Mouse (Mus musculus) liver, adult 2 months (tissue): ENCODE measurements around the gene Nhlh1. TPM values are rescaled to one million over a fixed set of nuclear protein-coding genes. Genes with fewer than 3 reads are reported as not detected.

Experiments used
- DNase-seq: peaks from one replicate; pipeline ENCODE4 v3.0.0-alpha.2; 2011; ENCODE audit warnings: low read depth, low spot score; ENCODE audit errors: extremely low read depth
- H3K27ac ChIP-seq: fragments of 200-500 bp; replicated peaks from 2 replicates; pipeline ENCODE4 v1.5.1; 2012; ENCODE audit warnings: low read depth, mild to moderate bottlenecking, control low read depth, inconsistent platforms, low read length; ENCODE audit not compliant: insufficient read depth
- H3K27me3 ChIP-seq: fragments of 200-500 bp; 2 replicates; pipeline ENCODE4 v1.6.1; 2012; ENCODE audit warnings: mild to moderate bottlenecking, moderate library complexity, low read length, inconsistent platforms; ENCODE audit not compliant: control insufficient read depth, insufficient read depth
- H3K36me3 ChIP-seq: fragments of 200-500 bp; 2 replicates; pipeline ENCODE4 v1.6.1; 2012; ENCODE audit warnings: low read length, inconsistent platforms; ENCODE audit not compliant: control insufficient read depth, insufficient read depth
- H3K4me1 ChIP-seq: fragments of 200-500 bp; 2 replicates; pipeline ENCODE4 v1.6.1; 2011; ENCODE audit warnings: low read length; ENCODE audit not compliant: control insufficient read depth, insufficient read depth
- H3K4me3 ChIP-seq: fragments of 200-500 bp; 2 replicates; pipeline ENCODE4 v1.5.1; 2011; ENCODE audit warnings: low read depth, mild to moderate bottlenecking, control low read depth, low read length, moderate library complexity; ENCODE audit not compliant: insufficient read depth
- H3K79me2 ChIP-seq: fragments of 200-500 bp; 2 replicates; pipeline ENCODE4 v1.6.1; 2012; ENCODE audit warnings: inconsistent platforms, mild to moderate bottlenecking, low read length, moderate library complexity; ENCODE audit not compliant: control insufficient read depth, insufficient read depth
- H3K9ac ChIP-seq: fragments of 200-500 bp; 2 replicates; pipeline ENCODE4 v1.6.1; 2012; ENCODE audit warnings: low read depth, mild to moderate bottlenecking, control low read depth, inconsistent platforms, low read length
- CTCF ChIP-seq: fragments of 200-500 bp; IDR thresholded peaks from 2 replicates; pipeline ENCODE4 v1.5.1; 2011; ENCODE audit warnings: low read depth, low read length, control low read depth
- POLR2A ChIP-seq: fragments of 200-500 bp; IDR thresholded peaks from 2 replicates; pipeline ENCODE4 v1.6.1; 2011; ENCODE audit warnings: low read length, control low read depth; ENCODE audit not compliant: insufficient read depth; ENCODE audit errors: extremely low read depth
- WGBS: fragments of 180-500 bp; shearing (Covaris S2); methylation state at CpG from one replicate; pipeline ENCODE4 v1.1.7; 2018; 5-methylcytosine and 5-hydroxymethylcytosine counted together
- polyA plus RNA-seq: library from polyadenylated mRNA; depleted of rRNA; stranded (reverse); fragments of >200 nt; gene quantifications from 2 replicates; pipeline ENCODE4 v1.2.3, GENCODE M21; 2012; rRNA removed
- total RNA-seq: library from RNA; depleted of rRNA; stranded (reverse); fragments of >200 nt; gene quantifications from 2 replicates; pipeline ENCODE4 v1.2.3, GENCODE M21; 2014; rRNA removed

The Nhlh1 gene
- total and polyA plus RNA-seq, 2 experiments: not detected

GRCm38 (mm10) chr1:172010042-172010824, 47.1 kb downstream of the Nhlh1 start:
- no peak for DNase-seq
- H3K27ac ChIP-seq: no peak overlapping the region
- no peaks in the 10 kb centered on the region for H3K36me3 ChIP-seq
- H3K27me3 ChIP-seq: no peaks in the 10 kb centered on the region
- no peak overlapping the region for H3K9ac ChIP-seq
- no peaks in the 10 kb centered on the region for H3K4me1 ChIP-seq
- 96% methylated on average over 20 of the region's 20 CpGs for WGBS
- TF ChIP-seq CTCF: no peak
- no peak for TF ChIP-seq POLR2A
- H3K79me2 ChIP-seq: no peaks in the 10 kb centered on the region
- H3K4me3 ChIP-seq: no peak overlapping the region

- no peak for TF ChIP-seq POLR2A
- TF ChIP-seq CTCF: no peak
- 98% methylated on average over 21 of the region's 21 CpGs for WGBS
- no peaks in the 10 kb centered on the region for H3K4me1 ChIP-seq
- H3K27me3 ChIP-seq: no peaks in the 10 kb centered on the region
- no peaks in the 10 kb centered on the region for H3K79me2 ChIP-seq
- no peaks in the 10 kb centered on the region for H3K36me3 ChIP-seq
- DNase-seq: no peak
- H3K27ac ChIP-seq: no peak overlapping the region
- H3K4me3 ChIP-seq: no peak overlapping the region
- H3K9ac ChIP-seq: no peak overlapping the region
Measured at GRCm38 (mm10) chr1:172009406-172009805, 48.0 kb downstream of the Nhlh1 start.

- Histone ChIP-seq H3K4me3 (no peak overlapping the region), H3K27ac (no peak overlapping the region), H3K9ac (no peak overlapping the region), H3K36me3 (no peaks in the 10 kb centered on the region), H3K27me3 (no peaks in the 10 kb centered on the region), H3K79me2 (no peaks in the 10 kb centered on the region), H3K4me1 (no peaks in the 10 kb centered on the region)
- DNase-seq: no peak
- no peak for TF ChIP-seq CTCF
- no peak for TF ChIP-seq POLR2A
- 92% methylated on average over 9 of the region's 9 CpGs for WGBS
Measured at GRCm38 (mm10) chr1:172008351-172008750, 49.0 kb downstream of the Nhlh1 start.

DNA sequence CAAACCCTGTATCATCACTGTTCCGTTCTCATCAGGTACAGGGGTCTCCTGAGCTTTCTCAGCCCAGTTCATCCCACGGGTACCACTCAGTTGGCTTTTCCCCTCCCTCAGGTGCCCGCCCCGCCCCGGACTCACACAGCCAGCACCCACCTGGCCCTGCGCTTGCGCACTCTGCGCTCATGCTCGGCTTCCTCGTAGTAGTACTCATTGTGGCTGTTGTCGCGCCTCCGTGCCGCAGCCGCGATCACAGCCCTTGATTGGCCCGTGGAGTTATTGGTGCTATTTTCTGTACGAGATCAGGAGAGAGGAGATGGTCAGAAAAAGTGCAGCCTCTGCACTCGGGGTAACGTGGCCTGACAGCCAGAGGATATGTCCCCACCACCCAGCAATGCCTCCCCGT, 49.6 kb downstream of the Nhlh1 start:
- no peaks in the 10 kb centered on the region for H3K36me3 ChIP-seq
- no peaks in the 10 kb centered on the region for H3K79me2 ChIP-seq
- no peak for DNase-seq
- 97% methylated on average over 21 of the region's 21 CpGs for WGBS
- TF ChIP-seq CTCF (no peak), POLR2A (no peak)
- no peaks in the 10 kb centered on the region for H3K27me3 ChIP-seq
- H3K9ac ChIP-seq: no peak overlapping the region
- H3K4me1 ChIP-seq: no peaks in the 10 kb centered on the region
- no peak overlapping the region for H3K27ac ChIP-seq
- no peak overlapping the region for H3K4me3 ChIP-seq

Other genes starting within 250 kb of the Nhlh1 start
- 6.2 and 8.9 TPM in 2 replicates for gene Cd84, start 217.9 kb downstream of the Nhlh1 start, total RNA-seq
- 0.55 and 1.2 TPM in 2 replicates for gene Cd84, start 217.9 kb downstream of the Nhlh1 start, polyA plus RNA-seq
- gene Gm10521, start 161.9 kb downstream of the Nhlh1 start, total RNA-seq: 0.37 and 0.40 TPM in 2 replicates
- 0.19 and 0.38 TPM in 2 replicates for gene Gm10521, start 161.9 kb downstream of the Nhlh1 start, polyA plus RNA-seq
- gene Slamf6, start 140.1 kb downstream of the Nhlh1 start, total RNA-seq: 0.46 and 1.5 TPM in 2 replicates
- 0.16 and 0.29 TPM in 2 replicates for gene Slamf6, start 140.1 kb downstream of the Nhlh1 start, polyA plus RNA-seq
- gene Vangl2, start 29.1 kb downstream of the Nhlh1 start, total RNA-seq: 0.20 and 0.28 TPM in 2 replicates
- gene Vangl2, start 29.1 kb downstream of the Nhlh1 start, polyA plus RNA-seq: 0.49 and 0.55 TPM in 2 replicates
- gene Copa, start 25.0 kb upstream of the Nhlh1 start, total RNA-seq: 108 and 125 TPM in 2 replicates
- 25.7 and 31.7 TPM in 2 replicates for gene Copa, start 25.0 kb upstream of the Nhlh1 start, polyA plus RNA-seq
- 28.9 and 38.8 TPM in 2 replicates for gene Ncstn, start 25.2 kb upstream of the Nhlh1 start, total RNA-seq
- gene Ncstn, start 25.2 kb upstream of the Nhlh1 start, polyA plus RNA-seq: 35.7 and 50.1 TPM in 2 replicates
- gene Pex19, start 69.2 kb upstream of the Nhlh1 start, total RNA-seq: 87.3 and 92.5 TPM in 2 replicates
- 99.3 and 113 TPM in 2 replicates for gene Pex19, start 69.2 kb upstream of the Nhlh1 start, polyA plus RNA-seq
- gene Dcaf8, start 90.5 kb upstream of the Nhlh1 start, total RNA-seq: 92.7 and 95.6 TPM in 2 replicates
- 48.5 and 54.1 TPM in 2 replicates for gene Dcaf8, start 90.5 kb upstream of the Nhlh1 start, polyA plus RNA-seq
- 9.4 and 13.1 TPM in 2 replicates for gene Pea15a, start 149.2 kb upstream of the Nhlh1 start, total RNA-seq
- 8.4 and 10.2 TPM in 2 replicates for gene Pea15a, start 149.2 kb upstream of the Nhlh1 start, polyA plus RNA-seq
- 0.07 and 0.74 TPM in 2 replicates for gene Casq1, start 162.3 kb upstream of the Nhlh1 start, total RNA-seq
- gene Casq1, start 162.3 kb upstream of the Nhlh1 start, polyA plus RNA-seq: 0.16 and 0.21 TPM in 2 replicates
- gene Atp1a4, start 200.8 kb upstream of the Nhlh1 start, total RNA-seq: 0.07 and 0.09 TPM in 2 replicates
- gene Atp1a4, start 200.8 kb upstream of the Nhlh1 start, polyA plus RNA-seq: 0.02 TPM in 1 of 2 replicates, not detected in the other
- 3.6 and 9.7 TPM in 2 replicates for gene Igsf8, start 204.1 kb upstream of the Nhlh1 start, total RNA-seq
- gene Igsf8, start 204.1 kb upstream of the Nhlh1 start, polyA plus RNA-seq: 15.3 and 26.3 TPM in 2 replicates
- gene Atp1a2, start 240.5 kb upstream of the Nhlh1 start, total RNA-seq: 0.92 and 0.94 TPM in 2 replicates
- gene Atp1a2, start 240.5 kb upstream of the Nhlh1 start, polyA plus RNA-seq: 0.37 and 0.59 TPM in 2 replicates